In the genomic region with DNA sequence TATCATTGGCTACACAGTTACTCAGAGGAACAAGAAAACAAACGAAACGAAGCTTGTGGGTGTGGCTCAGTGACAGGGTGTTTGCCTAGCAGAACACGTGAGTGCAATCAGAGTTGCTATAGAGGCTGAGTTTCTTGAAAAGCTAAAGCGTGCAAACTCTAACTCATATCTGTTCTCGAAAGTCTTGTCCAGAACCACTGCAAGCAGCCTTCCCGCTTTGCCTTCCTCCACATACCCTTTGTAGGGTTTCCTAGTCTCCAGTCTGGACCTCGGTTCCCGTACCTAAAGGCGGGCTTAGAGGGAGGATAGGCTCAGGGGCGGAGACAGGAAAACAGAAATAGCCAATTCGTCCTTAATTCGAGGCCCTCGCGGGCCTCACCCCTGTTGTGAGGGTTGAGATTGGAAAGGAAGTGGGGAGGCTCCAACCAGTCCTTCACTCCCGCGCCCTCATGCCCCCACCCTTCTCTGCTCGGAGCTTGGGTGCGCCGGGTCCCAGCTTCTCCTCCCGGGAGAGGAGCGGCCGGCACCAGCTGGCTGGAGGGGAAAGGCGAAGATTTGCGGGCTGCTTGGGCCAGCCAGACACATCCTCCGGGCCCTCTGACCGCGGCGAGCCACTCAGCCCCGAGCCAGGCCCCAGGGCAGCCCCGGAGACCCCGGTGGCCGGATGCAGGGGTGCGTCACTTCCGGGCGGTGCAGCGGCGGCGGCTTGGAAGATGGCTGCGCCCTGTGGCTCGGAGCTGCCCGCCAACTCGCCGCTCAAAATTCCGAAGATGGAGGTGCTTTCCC, we compare ENCODE assay signal across 8 mouse cellular contexts. TPM values are rescaled to one million over a fixed set of nuclear protein-coding genes. Genes with fewer than 3 reads are reported as not detected.
DNase-seq lines count a peak whose midpoint lies in the region; ATAC-seq lines count a peak whose summit lies in the region.

Gene Msantd2 (plus strand): TSS at position 709 of the 786 bp plus-strand sequence.

- ATAC-seq in hindbrain, embryonic 16.5 days, result peak; percentile 98

- 0% methylated on average over 38 of the region's 44 CpGs for WGBS in hindbrain, embryonic 16.5 days
- under 1% methylated on average over 44 of the region's 44 CpGs for WGBS in macrophage (ENCODE audit: missing documents)

- H3K79me2 ChIP-seq in macrophage (ENCODE audit: inconsistent target), result peaks cover 41% of the 10 kb centered on the region

- H3K4me1 ChIP-seq in hindbrain, embryonic 16.5 days (ENCODE audit: control insufficient read depth, insufficient read depth, low read depth, low read length), result peaks cover 17% of the 10 kb centered on the region

- peak within 1 kb of the TSS; percentile 97 for H3K9ac ChIP-seq in hindbrain, embryonic 16.5 days (ENCODE audit: low read depth, low read length)

- H3K36me3 ChIP-seq in hindbrain, embryonic 16.5 days (ENCODE audit: control insufficient read depth, insufficient read depth, low read length), result no peaks in the 10 kb centered on the region
- no peaks in the 10 kb centered on the region for H3K36me3 ChIP-seq in macrophage (ENCODE audit: inconsistent target)

- no peaks in the 10 kb centered on the region for H3K9me3 ChIP-seq in hindbrain, embryonic 16.5 days (ENCODE audit: control insufficient read depth, low read length)

- peak within 1 kb of the TSS; percentile 96 for H3K4me2 ChIP-seq in hindbrain, embryonic 16.5 days (ENCODE audit: low read length)

- H3K27ac ChIP-seq in hindbrain, embryonic 16.5 days (ENCODE audit: low read depth, low read length), result peak within 1 kb of the TSS; percentile 100
- H3K27ac ChIP-seq in macrophage, result peak within 1 kb of the TSS; percentile 90

- peak; percentile 96 for DNase-seq in R1 (ENCODE audit: low read depth, low spot score)
- DNase-seq in cerebellum, postnatal 36 days, result peak; percentile 89 to 92
- peak; percentile 88 for DNase-seq in gastrocnemius, adult 18-20 months (ENCODE audit: low spot score)
- peak; percentile 88 to 92 for DNase-seq in left cerebral cortex, adult 18-20 months (ENCODE audit: low spot score in 2 of 2)
- peak; percentile 90 for DNase-seq in right cerebral cortex, adult 18-20 months
- DNase-seq in urinary bladder, postnatal 10 days (ENCODE audit: low spot score), result peak; percentile 66

- no peaks in the 10 kb centered on the region for H3K27me3 ChIP-seq in hindbrain, embryonic 16.5 days (replicated peaks; ENCODE audit: control insufficient read depth, insufficient read depth, low read length)

- peak within 1 kb of the TSS; percentile 97 for H3K4me3 ChIP-seq in hindbrain, embryonic 16.5 days (ENCODE audit: low read length)
- peak within 1 kb of the TSS; percentile 60 for H3K4me3 ChIP-seq in macrophage (ENCODE audit: inconsistent target)

RNA-seq across cellular contexts. Expression of gene Msantd2, which starts in this region (rescaled TPM):
- total RNA-seq in gastrocnemius, adult 18-20 months (2021), result 1 to 10 TPM; 3.2 to 5.5 TPM
- polyA plus RNA-seq in hindbrain, embryonic 16.5 days (2015; fragmentation: Nextera tagmentation; extraction: Ambion mirVana), result 24.4 and 28.9 TPM in 2 replicates
- total RNA-seq in left cerebral cortex, adult 18-20 months (2021), result 10 to 100 TPM; 14.0 to 23.0 TPM
- 100 to 1,000 TPM in 18 of 26 experiments, 10 to 100 TPM in 8; 80.7 to 177 (median 110) TPM for total RNA-seq in macrophage (2018; cell fraction: chromatin; rRNA removed)
- 10 to 100 TPM in 3 of 26 experiments, 1 to 10 TPM in 23; 3.9 to 11.3 (median 7.0) TPM for total RNA-seq in macrophage (2018; cell fraction: cytosol; rRNA removed)
- total RNA-seq in macrophage (2018; cell fraction: nucleus; rRNA removed), result 100 to 1,000 TPM in 1 of 26 experiments, 10 to 100 TPM in 25; 42.7 to 147 (median 66.3) TPM
- polyA plus RNA-seq in macrophage (2018), result 6.0 to 10.2 TPM (median 7.9 TPM) in 3 replicates

Comparison
In these comparisons a context has a peak if more than half of its experiments do, and no peak if none do; other contexts are left out.
1. Peak in every context shown above with its lines: DNase-seq, ATAC-seq, H3K4me3 ChIP-seq and H3K27ac ChIP-seq.